ENCODE assay signal across 17 mouse cellular contexts in genomic region chr3:73591757-73592533, GRCm38 (mm10).
DNase-seq lines count a peak whose midpoint lies in the region; ATAC-seq and TF ChIP-seq lines count a peak whose summit lies in the region.
"Had no signal": no experiment of that assay in that cellular context is flagged by ENCODE, and none has a peak within 500 bp of the region (broad histone marks: within the 10 kb centered on the region; RNA-seq: fewer than 3 reads in every experiment).

No protein-coding gene starts in this region.

- no peaks in the 10 kb centered on the region for H3K4me1 ChIP-seq in hindbrain, embryonic 14.5 days (replicated peaks; ENCODE audit: control insufficient read depth, insufficient read depth, low read length)
- H3K4me1 ChIP-seq in hindbrain, embryonic 13.5 days (replicated peaks) = no peaks in the 10 kb centered on the region
- no peaks in the 10 kb centered on the region for H3K4me1 ChIP-seq in midbrain, postnatal 0 days (ENCODE audit: insufficient read depth, low read length)
- H3K4me1 ChIP-seq in midbrain, embryonic 10.5 days = no peaks in the 10 kb centered on the region
- no peaks in the 10 kb centered on the region for H3K4me1 ChIP-seq in neural tube, embryonic 14.5 days (ENCODE audit: control insufficient read depth, insufficient read depth, low read length)
- H3K4me1 ChIP-seq: heart, embryonic 15.5 days had no signal

- H3K4me3 ChIP-seq in hindbrain, embryonic 14.5 days (replicated peaks; ENCODE audit: low read length) = no peak overlapping the region
- H3K4me3 ChIP-seq in hindbrain, embryonic 13.5 days = no peak overlapping the region
- no peak overlapping the region for H3K4me3 ChIP-seq in midbrain, postnatal 0 days (ENCODE audit: low read depth, low read length)
- no peak overlapping the region for H3K4me3 ChIP-seq in midbrain, embryonic 10.5 days
- no peak overlapping the region for H3K4me3 ChIP-seq in neural tube, embryonic 14.5 days (ENCODE audit: low read depth, low read length)
- H3K4me3 ChIP-seq: heart, adult 2 months; heart, embryonic 15.5 days had no signal

- H3K9ac ChIP-seq in hindbrain, embryonic 14.5 days = no peak overlapping the region
- no peak overlapping the region for H3K9ac ChIP-seq in hindbrain, embryonic 13.5 days
- no peak overlapping the region for H3K9ac ChIP-seq in midbrain, postnatal 0 days (replicated peaks; ENCODE audit: low read length, poor library complexity, severe bottlenecking)
- H3K9ac ChIP-seq in neural tube, embryonic 14.5 days (replicated peaks; ENCODE audit: low read depth, low read length) = no peak overlapping the region
- H3K9ac ChIP-seq: forebrain, postnatal 0 days; heart, embryonic 15.5 days had no signal

- no peaks in the 10 kb centered on the region for H3K9me3 ChIP-seq in hindbrain, embryonic 14.5 days (ENCODE audit: control insufficient read depth, low read length)
- no peaks in the 10 kb centered on the region for H3K9me3 ChIP-seq in hindbrain, embryonic 13.5 days
- no peaks in the 10 kb centered on the region for H3K9me3 ChIP-seq in midbrain, postnatal 0 days (ENCODE audit: low read length)
- no peaks in the 10 kb centered on the region for H3K9me3 ChIP-seq in midbrain, embryonic 10.5 days (replicated peaks)
- H3K9me3 ChIP-seq in neural tube, embryonic 14.5 days (ENCODE audit: control insufficient read depth, low read length) = no peaks in the 10 kb centered on the region
- H3K9me3 ChIP-seq: heart, embryonic 15.5 days had no signal

- no peak for DNase-seq in hindbrain, embryonic 14.5 days (ENCODE audit: low spot score)
- peak; percentile 0 for DNase-seq in midbrain, postnatal 0 days (ENCODE audit: low spot score)
- DNase-seq in midbrain, embryonic 10.5 days (ENCODE audit: low spot score) = no peak
- peak; percentile 38 for DNase-seq in retina, postnatal 1 day
- DNase-seq: adrenal gland, adult 2 months; adrenal gland, postnatal 25 days; cerebellum, adult 2 months; cerebellum, postnatal 10 days; forebrain, postnatal 0 days; gastrocnemius, postnatal 14 days; heart, adult 2 months had no signal

- ATAC-seq in hindbrain, embryonic 14.5 days (ENCODE audit: low FRiP score) = peak; percentile 34; the same call in 1 of the 2 replicates
- ATAC-seq in hindbrain, embryonic 13.5 days (ENCODE audit: low FRiP score) = no peak
- no peak for ATAC-seq in midbrain, postnatal 0 days (ENCODE audit: low FRiP score)
- ATAC-seq in neural tube, embryonic 14.5 days (ENCODE audit: low read depth) = peak; percentile 46
- no peak for ATAC-seq in monocyte, adult 5-6 weeks (replicated peaks; ENCODE audit: insufficient number of reproducible peaks, low FRiP score, low TSS enrichment, poor library complexity, severe bottlenecking)
- ATAC-seq: forebrain, postnatal 0 days; inflammation-experienced regulatory T-cells, adult 6 months had no signal

- no peak overlapping the region for H3K27ac ChIP-seq in hindbrain, embryonic 14.5 days
- no peak overlapping the region for H3K27ac ChIP-seq in hindbrain, embryonic 13.5 days
- H3K27ac ChIP-seq in midbrain, postnatal 0 days (ENCODE audit: low read depth, low read length) = no peak overlapping the region
- H3K27ac ChIP-seq in midbrain, embryonic 10.5 days (replicated peaks) = no peak overlapping the region
- H3K27ac ChIP-seq in neural tube, embryonic 14.5 days (ENCODE audit: low read depth, low read length) = no peak overlapping the region
- H3K27ac ChIP-seq: heart, adult 2 months; heart, embryonic 15.5 days had no signal

- H3K27me3 ChIP-seq in hindbrain, embryonic 14.5 days (ENCODE audit: control insufficient read depth, insufficient read depth, low read length) = no peaks in the 10 kb centered on the region
- H3K27me3 ChIP-seq in hindbrain, embryonic 13.5 days = no peaks in the 10 kb centered on the region
- no peaks in the 10 kb centered on the region for H3K27me3 ChIP-seq in midbrain, postnatal 0 days (ENCODE audit: insufficient read depth, low read length)
- H3K27me3 ChIP-seq in midbrain, embryonic 10.5 days (ENCODE audit: low read depth, poor library complexity, severe bottlenecking) = no peaks in the 10 kb centered on the region
- no peaks in the 10 kb centered on the region for H3K27me3 ChIP-seq in neural tube, embryonic 14.5 days (ENCODE audit: control insufficient read depth, insufficient read depth, low read length)
- H3K27me3 ChIP-seq: heart, embryonic 15.5 days had no signal

- no peaks in the 10 kb centered on the region for H3K36me3 ChIP-seq in hindbrain, embryonic 14.5 days (replicated peaks; ENCODE audit: control insufficient read depth, insufficient read depth)
- no peaks in the 10 kb centered on the region for H3K36me3 ChIP-seq in hindbrain, embryonic 13.5 days
- no peaks in the 10 kb centered on the region for H3K36me3 ChIP-seq in midbrain, postnatal 0 days (ENCODE audit: insufficient read depth, low read length)
- no peaks in the 10 kb centered on the region for H3K36me3 ChIP-seq in midbrain, embryonic 10.5 days
- no peaks in the 10 kb centered on the region for H3K36me3 ChIP-seq in neural tube, embryonic 14.5 days (ENCODE audit: control insufficient read depth, insufficient read depth, low read length)
- H3K36me3 ChIP-seq: heart, embryonic 15.5 days had no signal

- no peak for TF ChIP-seq CTCF in midbrain, postnatal 0 days (IDR thresholded peaks at IDR 0.05)

- 83% methylated on average over 5 of the region's 5 CpGs for WGBS in hindbrain, embryonic 14.5 days
- 68% methylated on average over 5 of the region's 5 CpGs for WGBS in hindbrain, embryonic 13.5 days
- 79% methylated on average over 4 of the region's 5 CpGs for WGBS in midbrain, postnatal 0 days
- WGBS in midbrain, embryonic 10.5 days = 85% methylated on average over 5 of the region's 5 CpGs
- 84% methylated on average over 5 of the region's 5 CpGs for WGBS in neural tube, embryonic 14.5 days

- no peak overlapping the region for H3K4me2 ChIP-seq in hindbrain, embryonic 14.5 days (replicated peaks)
- H3K4me2 ChIP-seq in hindbrain, embryonic 13.5 days = no peak overlapping the region
- no peak overlapping the region for H3K4me2 ChIP-seq in midbrain, postnatal 0 days (ENCODE audit: low read depth, low read length, poor library complexity, severe bottlenecking)
- H3K4me2 ChIP-seq in neural tube, embryonic 14.5 days (ENCODE audit: low read depth, low read length) = no peak overlapping the region
- H3K4me2 ChIP-seq: heart, embryonic 11.5 days; heart, embryonic 15.5 days had no signal

Comparison
In these comparisons a context has a peak if more than half of its experiments do, and no peak if none do; other contexts are left out.
1. ATAC-seq: peak in hindbrain, embryonic 14.5 days (single experiment) and neural tube, embryonic 14.5 days (single experiment); none in hindbrain, embryonic 13.5 days (single experiment), midbrain, postnatal 0 days (single experiment) and monocyte, adult 5-6 weeks (single experiment).
2. DNase-seq: peak in midbrain, postnatal 0 days (single experiment) and retina, postnatal 1 day (single experiment); none in hindbrain, embryonic 14.5 days (single experiment) and midbrain, embryonic 10.5 days (single experiment).